Mouse (Mus musculus) activated CD4-positive, CD25-positive, alpha-beta regulatory T cell (primary cell): ENCODE data around the gene Stxbp5l. TPM values are rescaled to one million over a fixed set of nuclear protein-coding genes. Genes with fewer than 3 reads are reported as not detected.

ENCODE experiments used
- polyA plus RNA-seq, 2 experiments: library from polyadenylated mRNA; unstranded; fragments of 100-300 nt; shearing (Covaris generic); gene quantifications; one replicate each; pipeline ENCODE4 v1.2.1; 2017

The Stxbp5l gene
- under 1 TPM in 1 of 2 experiments, not detected in 1; 0.49 TPM for polyA plus RNA-seq

GRCm38 (mm10) chr16:37384821-37385344 lies at the start of gene Stxbp5l:
TSS of gene Stxbp5l (minus strand) at chr16:37384962.

Other genes starting within 250 kb of the Stxbp5l start
- gene Gtf2e1, start 154.8 kb upstream of the Stxbp5l start, polyA plus RNA-seq = 10 to 100 TPM; 20.5 to 23.6 TPM
- 10 to 100 TPM; 14.4 to 16.5 TPM for gene Rabl3, start 154.9 kb upstream of the Stxbp5l start, polyA plus RNA-seq
- 1 to 10 TPM in 1 of 2 experiments, not detected in 1; 1.0 TPM for gene Hgd, start 195.2 kb upstream of the Stxbp5l start, polyA plus RNA-seq